Mouse (Mus musculus) bone marrow, adult 2 months (tissue): ENCODE results near the gene Hsf3.
"Not testable (repeated sequence)": the region's sequence is repeated elsewhere in the genome, so short reads cannot be mapped to it uniquely, and the experiment has no call there.

Experiments used
- CTCF ChIP-seq: fragments of 200-500 bp; IDR thresholded peaks from 2 replicates; pipeline ENCODE4 v1.5.1; 2011; ENCODE audit warnings: low read length, control low read depth; ENCODE audit not compliant: control insufficient read depth, insufficient read depth
- POLR2A ChIP-seq: fragments of 200-500 bp; IDR thresholded peaks from 2 replicates; pipeline ENCODE4 v1.6.1; 2011; ENCODE audit warnings: low read depth, mild to moderate bottlenecking, control low read depth, low read length, borderline replicate concordance; ENCODE audit not compliant: control insufficient read depth

GRCm38 (mm10) chrX:96415351-96415750, 40.7 kb downstream of the Hsf3 start:
- TF ChIP-seq CTCF, POLR2A: not testable (repeated sequence)
